Mouse (Mus musculus): Measurements from ENCODE around the gene Gm3435. TPM values are rescaled to one million over a fixed set of nuclear protein-coding genes. Genes with fewer than 3 reads are reported as not detected.
"Not testable (repeated sequence)": the region's sequence is repeated elsewhere in the genome, so short reads cannot be mapped to it uniquely, and the experiment has no call there.

Gene Gm3435
- polyA plus RNA-seq, 1 experiment, result 4.7 TPM

DNA sequence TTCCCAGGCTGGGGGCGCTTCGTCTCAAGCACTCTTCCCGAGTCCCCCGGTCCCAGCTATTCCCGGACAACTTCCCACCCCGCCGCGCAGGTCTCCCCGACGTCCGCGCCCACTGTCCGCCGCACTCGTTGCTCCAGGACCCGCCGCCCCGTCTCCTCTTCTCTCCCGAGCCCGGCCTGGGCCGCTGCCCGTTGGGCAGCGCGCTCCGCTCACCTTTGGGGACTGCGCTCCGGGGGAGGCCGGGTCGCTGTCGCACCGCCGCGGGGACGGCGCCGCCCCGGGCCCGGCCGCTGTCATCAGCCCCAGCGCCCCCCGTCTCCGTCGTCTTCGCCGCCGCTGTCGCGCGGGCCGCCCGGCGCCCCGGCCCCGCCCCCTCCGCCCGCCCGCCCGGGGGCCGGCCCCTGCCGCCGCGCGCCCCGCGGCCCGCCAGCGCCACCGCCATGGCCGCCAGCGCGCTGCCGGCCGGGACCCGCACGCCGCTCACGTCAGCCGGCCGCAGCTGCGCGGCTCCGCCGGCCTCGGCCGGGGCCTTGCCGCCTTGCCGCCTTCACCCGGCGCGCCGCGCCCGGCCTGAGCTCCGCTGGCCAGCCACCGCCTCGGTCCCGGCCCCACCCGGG is 17.3 kb upstream of the Gm3435 start:
- not testable (repeated sequence) for H3K27me3 ChIP-seq (ENCODE audit: control insufficient read depth, insufficient read depth, low read length, poor library complexity, severe bottlenecking); H3K9ac ChIP-seq (ENCODE audit: low read depth, poor library complexity, severe bottlenecking); H3K27ac ChIP-seq (ENCODE audit: insufficient read depth, low read length); H3K9me3 ChIP-seq (replicated peaks; ENCODE audit: control insufficient read depth, insufficient read depth, low read length, poor library complexity, severe bottlenecking); H3K4me1 ChIP-seq (ENCODE audit: control insufficient read depth, insufficient read depth, low read length); H3K36me3 ChIP-seq (ENCODE audit: control insufficient read depth, insufficient read depth, low read length, poor library complexity, severe bottlenecking); H3K4me3 ChIP-seq (ENCODE audit: low read depth, low read length)

DNA sequence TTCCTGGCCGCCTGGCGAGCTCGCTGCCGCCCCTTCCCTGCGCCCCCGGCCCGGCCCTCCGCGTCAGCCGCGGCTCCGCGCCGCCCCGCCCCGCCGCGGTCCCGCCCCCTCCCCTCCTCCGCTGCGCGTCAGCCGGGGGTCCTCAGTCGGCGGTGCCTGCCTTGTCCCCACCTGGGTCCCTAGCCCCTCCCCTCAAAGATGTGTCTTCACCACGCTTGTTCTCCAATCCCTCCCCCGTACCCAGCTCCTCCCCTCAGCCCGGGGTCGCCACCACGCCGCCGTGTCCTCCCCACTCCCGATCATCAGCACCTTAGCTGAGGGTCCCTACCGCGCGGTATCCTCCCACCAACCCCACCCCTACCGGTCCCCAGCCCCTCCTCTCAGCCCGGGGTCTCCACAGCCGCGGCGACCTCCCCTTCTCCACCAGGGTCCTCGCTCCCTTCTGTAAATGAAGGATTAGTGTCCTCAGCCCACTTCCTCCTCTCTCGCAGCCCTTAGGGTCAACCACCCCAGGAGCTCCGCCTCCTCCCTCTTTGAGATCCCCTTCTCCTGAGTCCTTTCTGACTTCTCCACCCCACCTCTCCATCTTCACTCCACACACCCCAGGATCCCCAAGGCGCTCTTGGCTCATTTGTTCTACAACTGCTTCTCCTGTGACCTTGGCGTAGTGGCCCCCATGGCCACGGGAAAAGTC is 16.7 kb upstream of the Gm3435 start:
- not testable (repeated sequence) for H3K27ac ChIP-seq (ENCODE audit: insufficient read depth, low read length); H3K9me3 ChIP-seq (replicated peaks; ENCODE audit: control insufficient read depth, insufficient read depth, low read length, poor library complexity, severe bottlenecking); H3K4me3 ChIP-seq (ENCODE audit: low read depth, low read length); H3K4me1 ChIP-seq (ENCODE audit: control insufficient read depth, insufficient read depth, low read length); H3K27me3 ChIP-seq (ENCODE audit: control insufficient read depth, insufficient read depth, low read length, poor library complexity, severe bottlenecking); H3K9ac ChIP-seq (ENCODE audit: low read depth, poor library complexity, severe bottlenecking); H3K36me3 ChIP-seq (ENCODE audit: control insufficient read depth, insufficient read depth, low read length, poor library complexity, severe bottlenecking)

DNA sequence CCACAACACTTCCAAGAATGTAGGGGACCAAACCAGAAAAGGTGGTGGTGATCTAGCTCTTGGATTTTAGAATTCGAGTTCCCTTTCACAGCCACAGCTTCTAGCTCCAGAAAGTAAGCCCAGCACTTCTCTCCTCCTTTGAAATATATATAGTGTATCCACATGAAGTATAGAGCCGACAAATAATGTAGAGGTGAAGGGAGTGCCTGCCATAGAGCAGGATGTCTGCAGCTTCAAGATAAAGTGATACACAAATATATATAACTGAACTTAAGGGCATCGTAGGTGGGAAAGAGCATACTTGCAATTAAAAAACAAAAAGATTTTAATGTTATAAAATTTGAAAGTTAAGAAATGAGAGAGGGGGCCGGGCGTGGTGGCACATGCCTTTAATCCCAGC is 15.8 kb upstream of the Gm3435 start:
- not testable (repeated sequence) for H3K27ac ChIP-seq (ENCODE audit: insufficient read depth, low read length); H3K4me1 ChIP-seq (ENCODE audit: control insufficient read depth, insufficient read depth, low read length); H3K36me3 ChIP-seq (ENCODE audit: control insufficient read depth, insufficient read depth, low read length, poor library complexity, severe bottlenecking); H3K9me3 ChIP-seq (replicated peaks; ENCODE audit: control insufficient read depth, insufficient read depth, low read length, poor library complexity, severe bottlenecking); H3K9ac ChIP-seq (ENCODE audit: low read depth, poor library complexity, severe bottlenecking); H3K27me3 ChIP-seq (ENCODE audit: control insufficient read depth, insufficient read depth, low read length, poor library complexity, severe bottlenecking); H3K4me3 ChIP-seq (ENCODE audit: low read depth, low read length)

- H3K9me3 ChIP-seq (replicated peaks; ENCODE audit: control insufficient read depth, insufficient read depth, low read length, poor library complexity, severe bottlenecking); H3K9ac ChIP-seq (ENCODE audit: low read depth, poor library complexity, severe bottlenecking); H3K36me3 ChIP-seq (ENCODE audit: control insufficient read depth, insufficient read depth, low read length, poor library complexity, severe bottlenecking); H3K4me3 ChIP-seq (ENCODE audit: low read depth, low read length); H3K27me3 ChIP-seq (ENCODE audit: control insufficient read depth, insufficient read depth, low read length, poor library complexity, severe bottlenecking); H3K27ac ChIP-seq (ENCODE audit: insufficient read depth, low read length); H3K4me1 ChIP-seq (ENCODE audit: control insufficient read depth, insufficient read depth, low read length): not testable (repeated sequence)
Observed at GRCm38 (mm10) chr17:15000047-15000446, 9.9 kb upstream of the Gm3435 start.

DNA sequence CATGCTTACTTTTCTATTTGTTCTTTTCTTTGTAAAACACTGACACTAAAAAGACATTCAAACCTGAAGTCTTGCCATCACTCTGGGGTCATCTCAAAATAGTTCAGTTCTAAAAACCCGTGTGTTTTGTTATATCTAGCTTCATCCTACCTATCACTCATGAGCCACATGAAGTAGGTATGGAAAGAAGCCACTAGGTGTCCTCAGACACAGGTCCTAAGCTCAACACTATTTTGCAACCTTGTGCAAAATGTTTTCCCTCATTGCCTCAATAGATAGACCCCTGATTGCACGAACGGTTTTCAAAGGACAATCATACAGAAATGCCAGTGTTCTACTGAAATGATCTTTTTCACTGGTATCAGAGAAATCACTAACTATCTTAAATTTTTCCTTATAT is 888 bp upstream of the Gm3435 start:
- H3K4me1 ChIP-seq (ENCODE audit: control insufficient read depth, insufficient read depth, low read length); H3K9me3 ChIP-seq (replicated peaks; ENCODE audit: control insufficient read depth, insufficient read depth, low read length, poor library complexity, severe bottlenecking); H3K4me3 ChIP-seq (ENCODE audit: low read depth, low read length); H3K36me3 ChIP-seq (ENCODE audit: control insufficient read depth, insufficient read depth, low read length, poor library complexity, severe bottlenecking); H3K27me3 ChIP-seq (ENCODE audit: control insufficient read depth, insufficient read depth, low read length, poor library complexity, severe bottlenecking); H3K27ac ChIP-seq (ENCODE audit: insufficient read depth, low read length); H3K9ac ChIP-seq (ENCODE audit: low read depth, poor library complexity, severe bottlenecking): not testable (repeated sequence)

DNA sequence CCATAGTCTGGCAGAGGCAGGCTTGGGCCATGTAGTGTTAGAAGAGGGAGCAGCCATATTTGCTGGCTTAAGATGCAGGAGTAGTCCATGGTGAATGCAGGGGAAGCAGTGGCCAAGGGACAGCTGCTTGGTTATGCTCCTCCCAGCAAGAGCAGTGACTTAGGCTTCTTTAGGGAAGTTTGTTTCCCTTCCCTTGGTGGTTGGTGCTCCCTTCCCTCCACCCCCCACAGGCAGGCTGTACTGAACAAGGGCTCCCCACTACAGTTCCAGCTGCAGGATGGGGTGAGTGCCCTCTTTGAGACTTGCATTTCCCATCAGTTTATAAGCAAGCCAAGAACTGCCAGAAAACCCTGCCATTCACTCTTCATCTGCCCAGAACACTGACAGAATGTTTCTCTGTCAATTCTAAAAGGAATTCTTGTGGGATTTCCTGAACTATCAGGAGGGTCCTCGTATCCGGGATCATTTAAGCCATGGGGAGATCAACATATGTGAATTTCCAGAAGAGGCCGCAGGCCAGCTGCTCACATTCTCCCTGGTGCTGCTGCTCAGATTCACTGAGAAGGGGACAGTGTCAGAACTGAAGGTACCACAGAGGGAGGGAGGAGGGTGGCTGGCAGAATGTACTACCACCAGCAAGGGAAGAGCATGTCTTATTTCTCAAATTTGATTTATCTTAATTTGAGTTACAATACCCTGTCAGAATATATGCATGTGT is 11.7 kb downstream of the Gm3435 start:
- H3K9me3 ChIP-seq (replicated peaks; ENCODE audit: control insufficient read depth, insufficient read depth, low read length, poor library complexity, severe bottlenecking); H3K36me3 ChIP-seq (ENCODE audit: control insufficient read depth, insufficient read depth, low read length, poor library complexity, severe bottlenecking); H3K4me1 ChIP-seq (ENCODE audit: control insufficient read depth, insufficient read depth, low read length); H3K27me3 ChIP-seq (ENCODE audit: control insufficient read depth, insufficient read depth, low read length, poor library complexity, severe bottlenecking): not testable (repeated sequence)
- H3K27ac ChIP-seq (ENCODE audit: insufficient read depth, low read length), result peak overlapping the region; percentile 99
- H3K9ac ChIP-seq (ENCODE audit: low read depth, poor library complexity, severe bottlenecking), result peak overlapping the region; percentile 82
- 0 out of 2 replicates have a peak overlapping the region, but pooled peaks have one; percentile 35 for H3K4me3 ChIP-seq (ENCODE audit: low read depth, low read length)

- H3K4me1 ChIP-seq (ENCODE audit: control insufficient read depth, insufficient read depth, low read length); H3K27ac ChIP-seq (ENCODE audit: insufficient read depth, low read length); H3K36me3 ChIP-seq (ENCODE audit: control insufficient read depth, insufficient read depth, low read length, poor library complexity, severe bottlenecking); H3K4me3 ChIP-seq (ENCODE audit: low read depth, low read length); H3K9me3 ChIP-seq (replicated peaks; ENCODE audit: control insufficient read depth, insufficient read depth, low read length, poor library complexity, severe bottlenecking); H3K9ac ChIP-seq (ENCODE audit: low read depth, poor library complexity, severe bottlenecking); H3K27me3 ChIP-seq (ENCODE audit: control insufficient read depth, insufficient read depth, low read length, poor library complexity, severe bottlenecking): not testable (repeated sequence)
Observed at GRCm38 (mm10) chr17:15023878-15024492, 14.0 kb downstream of the Gm3435 start.

- not testable (repeated sequence) for H3K9ac ChIP-seq (ENCODE audit: low read depth, poor library complexity, severe bottlenecking); H3K27ac ChIP-seq (ENCODE audit: insufficient read depth, low read length); H3K9me3 ChIP-seq (replicated peaks; ENCODE audit: control insufficient read depth, insufficient read depth, low read length, poor library complexity, severe bottlenecking); H3K27me3 ChIP-seq (ENCODE audit: control insufficient read depth, insufficient read depth, low read length, poor library complexity, severe bottlenecking); H3K4me3 ChIP-seq (ENCODE audit: low read depth, low read length); H3K4me1 ChIP-seq (ENCODE audit: control insufficient read depth, insufficient read depth, low read length); H3K36me3 ChIP-seq (ENCODE audit: control insufficient read depth, insufficient read depth, low read length, poor library complexity, severe bottlenecking)
Observed at GRCm38 (mm10) chr17:15024502-15025193, 14.7 kb downstream of the Gm3435 start.

DNA sequence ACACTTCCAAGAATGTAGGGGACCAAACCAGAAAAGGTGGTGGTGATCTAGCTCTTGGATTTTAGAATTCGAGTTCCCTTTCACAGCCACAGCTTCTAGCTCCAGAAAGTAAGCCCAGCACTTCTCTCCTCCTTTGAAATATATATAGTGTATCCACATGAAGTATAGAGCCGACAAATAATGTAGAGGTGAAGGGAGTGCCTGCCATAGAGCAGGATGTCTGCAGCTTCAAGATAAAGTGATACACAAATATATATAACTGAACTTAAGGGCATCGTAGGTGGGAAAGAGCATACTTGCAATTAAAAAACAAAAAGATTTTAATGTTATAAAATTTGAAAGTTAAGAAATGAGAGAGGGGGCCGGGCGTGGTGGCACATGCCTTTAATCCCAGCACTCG is 15.5 kb downstream of the Gm3435 start:
- not testable (repeated sequence) for H3K4me1 ChIP-seq (ENCODE audit: control insufficient read depth, insufficient read depth, low read length); H3K9me3 ChIP-seq (replicated peaks; ENCODE audit: control insufficient read depth, insufficient read depth, low read length, poor library complexity, severe bottlenecking); H3K4me3 ChIP-seq (ENCODE audit: low read depth, low read length); H3K27me3 ChIP-seq (ENCODE audit: control insufficient read depth, insufficient read depth, low read length, poor library complexity, severe bottlenecking); H3K27ac ChIP-seq (ENCODE audit: insufficient read depth, low read length); H3K36me3 ChIP-seq (ENCODE audit: control insufficient read depth, insufficient read depth, low read length, poor library complexity, severe bottlenecking); H3K9ac ChIP-seq (ENCODE audit: low read depth, poor library complexity, severe bottlenecking)
